Mouse (Mus musculus) cerebellum, adult 2 months (tissue): ENCODE data around the gene Acvrl1.

ENCODE experiments used
- CTCF ChIP-seq: fragments of 200-500 bp; IDR thresholded peaks from 2 replicates; pipeline ENCODE4 v1.5.1; 2011; ENCODE audit warnings: low read depth, mild to moderate bottlenecking, control low read depth, low read length, moderate library complexity, borderline replicate concordance; ENCODE audit not compliant: insufficient read depth
- POLR2A ChIP-seq: fragments of 200-500 bp; IDR thresholded peaks from 2 replicates; pipeline ENCODE4 v1.6.1; 2011; ENCODE audit warnings: low read length, control low read depth, borderline replicate concordance; ENCODE audit not compliant: insufficient read depth

DNA sequence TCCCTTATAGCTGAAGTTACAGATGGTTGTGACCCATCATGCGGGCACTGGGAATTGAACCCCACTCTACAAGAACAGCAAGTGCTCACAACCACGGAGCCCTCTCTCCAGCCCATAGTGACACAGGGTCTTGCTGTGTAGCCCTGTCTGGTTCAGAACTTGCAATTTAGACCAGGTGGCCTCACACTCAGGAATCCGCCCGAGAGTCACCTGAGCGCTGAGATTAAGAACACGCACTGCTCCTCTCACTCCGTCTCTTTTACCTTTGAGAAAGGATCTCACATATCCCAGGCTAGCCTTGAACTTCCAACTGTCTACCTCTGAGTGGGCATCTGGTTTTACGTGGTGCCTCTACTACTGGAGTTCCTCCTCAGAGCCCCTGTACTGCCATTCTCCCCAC, 56.0 kb downstream of the Acvrl1 start:
- TF ChIP-seq POLR2A (no peak), CTCF (no peak)
